Mouse (Mus musculus): ENCODE results near the gene 1700024B05Rik. TPM values are rescaled to one million over a fixed set of nuclear protein-coding genes. Genes with fewer than 3 reads are reported as not detected.
"Not testable (repeated sequence)": the region's sequence is repeated elsewhere in the genome, so short reads cannot be mapped to it uniquely, and the experiment has no call there.

1700024B05Rik gene
- polyA plus RNA-seq (2015; fragmentation: Nextera tagmentation; extraction: Ambion mirVana), result not detected in 2 replicates

- H3K27me3 ChIP-seq; H3K4me2 ChIP-seq (replicated peaks); ATAC-seq (replicated peaks); H3K27ac ChIP-seq (replicated peaks); H3K9ac ChIP-seq (replicated peaks); H3K9me3 ChIP-seq; H3K36me3 ChIP-seq; H3K4me3 ChIP-seq; H3K4me1 ChIP-seq: not testable (repeated sequence)
- WGBS, result 95% methylated on average over 2 of the region's 2 CpGs
These were observed at the start of gene 1700024B05Rik for GRCm38 (mm10) chr14:41943695-41944094. 1700024B05Rik (plus strand) TSS chr14:41943995.

- not testable (repeated sequence) for H3K4me2 ChIP-seq (replicated peaks); H3K4me3 ChIP-seq; H3K36me3 ChIP-seq; H3K9me3 ChIP-seq; H3K27ac ChIP-seq (replicated peaks); H3K27me3 ChIP-seq; ATAC-seq (replicated peaks); H3K9ac ChIP-seq (replicated peaks); H3K4me1 ChIP-seq
- no CpG with 5 or more reads among the region's 2 CpGs for WGBS
These were observed 36.6 kb upstream of the 1700024B05Rik start, which contains the start of gene Gm7980 for GRCm38 (mm10) chr14:41907190-41907589. Gm7980 (minus strand) TSS chr14:41907290.

- not testable (repeated sequence) for H3K4me3 ChIP-seq; H3K4me1 ChIP-seq; H3K36me3 ChIP-seq; H3K27me3 ChIP-seq; H3K27ac ChIP-seq (replicated peaks); H3K9ac ChIP-seq (replicated peaks); H3K9me3 ChIP-seq; ATAC-seq (replicated peaks); H3K4me2 ChIP-seq (replicated peaks)
- no CpG with 5 or more reads among the region's 1 CpGs for WGBS
These were observed 19.1 kb upstream of the 1700024B05Rik start, which contains the start of gene 1700049E17Rik1 for GRCm38 (mm10) chr14:41924649-41925048. 1700049E17Rik1 (plus strand) TSS chr14:41924949.

- H3K36me3 ChIP-seq; ATAC-seq (replicated peaks); H3K4me2 ChIP-seq (replicated peaks); H3K27ac ChIP-seq (replicated peaks); H3K9me3 ChIP-seq; H3K9ac ChIP-seq (replicated peaks); H3K4me3 ChIP-seq; H3K4me1 ChIP-seq; H3K27me3 ChIP-seq: not testable (repeated sequence)
- 65% methylated on average over 4 of the region's 4 CpGs for WGBS
These were observed 20.3 kb downstream of the 1700024B05Rik start for GRCm38 (mm10) chr14:41964095-41964494.

DNA sequence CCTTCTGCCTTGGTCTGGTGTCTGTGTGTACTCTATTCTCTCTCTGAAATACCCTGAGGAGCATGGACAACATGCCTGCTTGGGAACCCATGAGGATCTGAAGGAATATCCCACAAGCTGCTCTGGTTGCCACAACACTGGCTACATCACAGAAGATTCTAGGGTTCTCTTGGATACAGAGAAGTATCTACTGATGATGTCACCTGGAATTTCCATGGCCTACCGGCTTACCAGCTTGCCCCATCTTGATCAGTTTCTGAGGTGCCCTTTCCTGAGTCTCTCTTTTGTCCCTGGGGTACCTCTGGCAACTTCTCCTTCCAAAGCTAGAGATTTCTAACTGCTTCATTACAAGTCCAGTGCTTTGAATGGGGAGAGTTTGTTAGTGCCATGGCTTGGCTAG, 24.0 kb downstream of the 1700024B05Rik start, which contains the start of gene Gm6401:
Gene Gm6401, minus strand, starts transcription at position 101 of the 400 bp plus-strand sequence.
- H3K4me3 ChIP-seq; H3K36me3 ChIP-seq; H3K4me1 ChIP-seq; H3K27ac ChIP-seq (replicated peaks); H3K9ac ChIP-seq (replicated peaks); H3K27me3 ChIP-seq; ATAC-seq (replicated peaks); H3K9me3 ChIP-seq; H3K4me2 ChIP-seq (replicated peaks): not testable (repeated sequence)
- 97% methylated on average over 1 of the region's 1 CpGs for WGBS

- not testable (repeated sequence) for ATAC-seq (replicated peaks); H3K27me3 ChIP-seq; H3K4me3 ChIP-seq; H3K27ac ChIP-seq (replicated peaks); H3K4me2 ChIP-seq (replicated peaks); H3K4me1 ChIP-seq; H3K36me3 ChIP-seq; H3K9ac ChIP-seq (replicated peaks); H3K9me3 ChIP-seq
- WGBS, result 63% methylated on average over 3 of the region's 3 CpGs
These were observed 24.8 kb downstream of the 1700024B05Rik start for GRCm38 (mm10) chr14:41968596-41968995.

DNA sequence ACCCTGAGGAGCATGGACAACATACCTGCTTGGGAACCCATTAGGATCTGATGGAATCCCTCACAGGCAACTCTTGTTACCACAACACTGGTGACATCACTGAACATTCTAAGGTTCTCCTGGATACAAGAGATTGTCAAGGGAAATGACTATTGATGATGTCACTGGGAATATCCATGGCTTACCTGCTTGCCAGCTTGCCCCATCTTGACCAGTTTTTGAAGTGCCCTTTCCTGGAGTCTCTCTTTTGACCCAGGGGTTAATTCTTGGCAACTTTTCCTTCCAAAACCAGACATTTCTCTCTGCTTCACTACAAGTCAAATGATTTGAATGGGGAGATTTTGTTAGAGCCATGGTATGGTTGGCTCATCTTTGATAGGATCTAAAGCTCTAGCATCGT, 39.4 kb downstream of the 1700024B05Rik start, which contains the start of gene Gm3543:
Gene Gm3543, minus strand, starts transcription at position 101 of the 400 bp plus-strand sequence.
- not testable (repeated sequence) for H3K4me3 ChIP-seq; ATAC-seq (replicated peaks); H3K27ac ChIP-seq (replicated peaks); H3K4me2 ChIP-seq (replicated peaks); H3K9me3 ChIP-seq; H3K4me1 ChIP-seq; H3K27me3 ChIP-seq; H3K9ac ChIP-seq (replicated peaks); H3K36me3 ChIP-seq
- WGBS, result 75% methylated on average over 1 of the region's 1 CpGs

Other genes starting within 250 kb of the 1700024B05Rik start
- gene Gm8068, start 242.1 kb upstream of the 1700024B05Rik start, polyA plus RNA-seq (2015; fragmentation: Nextera tagmentation; extraction: Ambion mirVana), result not detected in 2 replicates
- not detected in 2 replicates for gene Gm7929, start 193.4 kb upstream of the 1700024B05Rik start, polyA plus RNA-seq (2015; fragmentation: Nextera tagmentation; extraction: Ambion mirVana)
- not detected in 2 replicates for gene Gm47189, start 171.6 kb upstream of the 1700024B05Rik start, polyA plus RNA-seq (2015; fragmentation: Nextera tagmentation; extraction: Ambion mirVana)
- gene Gm7980, start 36.7 kb upstream of the 1700024B05Rik start, polyA plus RNA-seq (2015; fragmentation: Nextera tagmentation; extraction: Ambion mirVana), result not detected in 2 replicates
- gene 1700049E17Rik1, start 19.0 kb upstream of the 1700024B05Rik start, polyA plus RNA-seq (2015; fragmentation: Nextera tagmentation; extraction: Ambion mirVana), result not detected in 2 replicates
- not detected in 2 replicates for gene Gm6401, start 23.9 kb downstream of the 1700024B05Rik start, polyA plus RNA-seq (2015; fragmentation: Nextera tagmentation; extraction: Ambion mirVana)
- not detected in 2 replicates for gene Gm3543, start 39.3 kb downstream of the 1700024B05Rik start, polyA plus RNA-seq (2015; fragmentation: Nextera tagmentation; extraction: Ambion mirVana)
- not detected in 2 replicates for gene Gm7951, start 173.4 kb downstream of the 1700024B05Rik start, polyA plus RNA-seq (2015; fragmentation: Nextera tagmentation; extraction: Ambion mirVana)
- not detected in 2 replicates for gene Gm17027, start 218.6 kb downstream of the 1700024B05Rik start, polyA plus RNA-seq (2015; fragmentation: Nextera tagmentation; extraction: Ambion mirVana)
- not detected in 2 replicates for gene Gm3573, start 246.8 kb downstream of the 1700024B05Rik start, polyA plus RNA-seq (2015; fragmentation: Nextera tagmentation; extraction: Ambion mirVana)